Mouse (Mus musculus): Measurements from ENCODE around the gene Olfr70.

Gene Olfr70

DNA sequence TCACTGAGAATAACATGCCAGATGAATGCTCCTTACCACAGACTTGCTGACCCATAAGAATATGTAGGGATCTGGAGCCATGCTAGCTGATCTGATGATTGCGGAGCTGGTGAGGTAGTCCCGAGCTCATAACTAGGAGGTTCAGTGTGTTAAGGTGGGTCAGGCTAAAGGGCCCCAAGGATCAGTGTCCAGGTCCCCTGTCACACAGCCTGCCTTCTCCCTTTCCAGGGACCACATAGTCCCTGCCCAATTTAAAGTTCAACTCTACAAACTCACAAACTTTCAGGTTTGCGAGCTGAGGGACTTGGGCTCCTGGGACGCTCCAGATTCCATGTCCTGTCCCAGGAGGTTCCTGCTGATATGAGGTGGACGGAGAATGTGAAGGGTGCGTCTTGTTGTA is at the start of gene Olfr70:
Olfr70 (minus strand) TSS at position 101 of the 400 bp plus-strand sequence.
- no peak for DNase-seq (ENCODE audit: low spot score in 2 of 2)

DNA sequence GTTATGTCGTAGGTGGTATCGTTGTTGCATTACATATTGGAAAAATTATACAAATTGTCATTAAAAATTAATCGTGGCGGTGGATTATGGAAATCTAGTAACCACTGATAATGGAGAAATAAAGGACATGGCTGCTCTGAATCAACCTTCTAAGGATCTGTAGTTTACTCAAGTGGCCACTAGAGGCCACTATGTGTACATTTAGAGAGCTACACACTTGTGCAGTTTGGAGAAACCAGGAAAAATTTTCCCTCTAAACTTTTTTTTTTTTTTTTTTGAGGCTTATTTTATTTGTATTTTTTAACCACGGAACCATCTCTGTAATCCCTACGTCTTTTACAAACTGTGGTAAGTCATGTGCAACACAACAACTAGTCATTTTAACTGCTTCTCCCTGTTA is 44.6 kb upstream of the Olfr70 start:
- DNase-seq (ENCODE audit: low spot score in 2 of 2) = no peak

DNA sequence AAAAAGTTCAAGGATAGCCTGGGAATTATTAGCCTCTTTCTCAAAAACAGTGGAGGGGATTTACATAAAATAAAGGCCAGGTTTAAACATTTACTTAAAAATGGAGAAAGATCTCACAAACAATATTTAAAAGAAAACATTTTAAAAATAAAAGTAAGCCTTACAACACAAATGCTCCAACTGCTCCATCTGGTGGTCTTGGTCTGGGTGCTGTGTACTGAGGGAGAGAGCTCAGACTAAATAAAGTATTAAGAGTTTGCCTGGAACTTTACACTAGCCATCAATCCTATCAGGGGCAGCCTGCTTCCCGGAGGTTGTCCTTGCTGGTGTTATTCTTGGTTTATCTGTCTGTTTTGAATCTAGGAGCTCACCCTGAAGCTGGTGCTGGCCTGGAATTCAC is 42.5 kb upstream of the Olfr70 start:
- no peak for DNase-seq (ENCODE audit: low spot score in 2 of 2)

DNA sequence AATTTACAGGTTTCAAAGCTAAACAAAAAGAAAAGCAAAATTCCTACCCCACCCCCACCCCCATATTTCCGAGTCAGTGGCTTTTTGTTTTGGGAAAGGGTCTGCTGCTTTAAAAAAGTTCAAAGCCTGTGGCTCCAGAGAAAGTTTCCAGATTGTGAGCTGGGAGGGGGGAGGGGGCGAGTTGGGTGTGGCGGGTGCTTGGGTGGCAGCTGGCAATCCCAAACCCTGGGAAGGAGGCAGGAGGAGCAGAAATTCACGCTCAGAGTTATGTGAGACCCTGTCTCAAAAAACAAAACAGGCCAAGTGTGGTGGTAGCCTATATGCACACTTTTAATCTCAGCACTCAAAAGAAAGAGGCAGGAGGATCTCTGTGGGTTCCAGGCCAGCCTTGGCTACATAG is 42.0 kb upstream of the Olfr70 start:
- no peak for DNase-seq (ENCODE audit: low spot score in 2 of 2)

DNA sequence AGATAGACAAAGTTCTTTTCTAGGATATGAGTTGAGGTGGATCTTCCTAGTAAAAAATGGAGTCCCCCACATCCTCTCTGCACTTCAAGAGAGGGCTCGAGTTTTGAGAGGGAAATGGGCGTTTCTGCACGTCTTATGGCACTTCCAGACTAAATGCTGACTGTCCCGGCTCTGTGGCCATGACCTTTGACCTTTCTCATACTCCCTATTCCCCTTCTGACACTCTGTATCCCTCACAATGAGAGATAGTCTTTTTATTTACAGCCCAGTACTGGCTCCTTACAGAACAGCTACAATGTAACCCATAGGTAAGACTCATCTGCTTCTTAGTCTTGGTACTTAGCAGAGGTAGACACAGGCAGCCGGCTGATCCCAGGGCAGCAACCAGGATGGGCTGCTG is 40.9 kb upstream of the Olfr70 start:
- no peak for DNase-seq (ENCODE audit: low spot score in 2 of 2)

DNA sequence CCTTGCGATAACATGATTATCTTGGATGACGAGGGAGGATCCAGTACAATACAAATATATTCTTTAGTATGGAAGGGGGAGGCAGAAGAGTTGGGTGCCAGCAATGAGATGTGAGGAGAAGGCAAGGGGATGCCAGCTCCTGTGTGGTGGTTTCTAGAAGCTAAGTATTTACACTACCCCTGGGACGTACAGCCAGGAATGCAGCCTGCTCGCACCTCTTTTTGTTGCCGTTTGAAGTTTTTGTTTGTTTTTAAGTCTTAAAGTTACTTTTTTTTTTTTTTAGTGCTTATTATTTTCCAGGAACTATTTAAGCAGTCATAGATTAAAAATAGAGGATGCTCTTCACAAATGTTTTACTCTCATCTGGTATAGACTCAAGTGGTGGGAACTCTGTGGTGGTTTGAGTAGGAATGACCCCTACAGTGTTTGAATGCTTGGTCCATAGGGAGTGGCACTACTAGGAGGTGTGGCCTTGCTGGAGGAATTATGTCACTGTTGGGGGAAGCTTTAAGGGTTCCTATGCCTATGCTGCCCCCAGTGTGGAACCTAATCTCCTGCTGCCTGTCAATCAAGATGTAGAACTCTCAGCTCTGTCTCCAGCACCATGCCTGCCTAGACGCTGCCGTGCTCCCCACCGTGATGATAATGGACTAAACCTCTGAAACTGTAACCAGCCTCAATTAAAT is 38.5 kb upstream of the Olfr70 start:
- DNase-seq (ENCODE audit: low spot score in 2 of 2) = no peak

- DNase-seq (ENCODE audit: low spot score in 2 of 2) = no peak
These were observed 36.5 kb upstream of the Olfr70 start for GRCm38 (mm10) chr4:43737144-43737543.

DNA sequence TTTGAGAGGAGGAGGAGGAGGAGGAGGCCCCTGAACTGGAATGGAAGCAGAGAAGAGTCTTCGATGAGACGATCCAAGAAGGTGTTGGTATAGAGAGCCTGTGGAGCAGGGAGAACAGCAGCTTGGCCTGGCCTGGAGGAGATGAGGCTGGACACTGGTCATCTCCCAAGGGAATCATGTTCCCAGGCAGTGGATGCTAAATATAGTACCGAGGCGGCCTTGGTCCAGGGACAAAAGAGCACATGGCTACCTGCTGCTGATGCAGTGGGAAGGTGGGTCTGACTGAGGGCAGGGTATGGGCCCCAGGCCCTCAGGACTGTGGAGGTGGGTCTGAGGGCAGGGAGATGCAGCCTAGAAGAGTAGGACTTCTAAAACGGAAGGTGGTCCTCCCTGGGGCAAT is 32.6 kb upstream of the Olfr70 start:
- no peak for DNase-seq (ENCODE audit: low spot score in 2 of 2)

DNA sequence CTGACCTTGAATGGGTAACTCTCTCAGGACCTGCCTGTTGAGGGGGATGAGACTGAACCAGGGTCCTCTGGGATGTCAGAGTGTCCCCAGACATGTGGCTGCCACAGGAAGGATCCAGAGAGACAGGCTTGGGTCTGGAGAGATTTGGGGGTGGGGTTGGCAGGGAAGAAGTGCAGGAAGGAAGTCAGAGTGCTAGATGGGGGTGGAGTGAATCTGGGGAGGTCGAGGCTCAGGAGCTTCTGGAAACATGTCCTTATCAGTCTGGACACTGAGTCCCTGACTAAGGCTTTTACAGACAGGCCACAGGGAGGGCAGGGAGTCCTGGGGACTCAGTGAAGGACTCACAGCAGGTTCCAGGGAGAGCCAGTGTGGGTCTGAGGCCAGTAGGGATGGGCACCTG is 31.6 kb upstream of the Olfr70 start:
- no peak for DNase-seq (ENCODE audit: low spot score in 2 of 2)

GRCm38 (mm10) chr4:43730750-43731297 is 30.2 kb upstream of the Olfr70 start:
- no peak for DNase-seq (ENCODE audit: low spot score in 2 of 2)

- no peak for DNase-seq (ENCODE audit: low spot score in 2 of 2)
These were observed 29.4 kb upstream of the Olfr70 start, which contains the start of gene Spaar for GRCm38 (mm10) chr4:43729794-43730550. Gene Spaar (plus strand): TSS chr4:43730034.

DNA sequence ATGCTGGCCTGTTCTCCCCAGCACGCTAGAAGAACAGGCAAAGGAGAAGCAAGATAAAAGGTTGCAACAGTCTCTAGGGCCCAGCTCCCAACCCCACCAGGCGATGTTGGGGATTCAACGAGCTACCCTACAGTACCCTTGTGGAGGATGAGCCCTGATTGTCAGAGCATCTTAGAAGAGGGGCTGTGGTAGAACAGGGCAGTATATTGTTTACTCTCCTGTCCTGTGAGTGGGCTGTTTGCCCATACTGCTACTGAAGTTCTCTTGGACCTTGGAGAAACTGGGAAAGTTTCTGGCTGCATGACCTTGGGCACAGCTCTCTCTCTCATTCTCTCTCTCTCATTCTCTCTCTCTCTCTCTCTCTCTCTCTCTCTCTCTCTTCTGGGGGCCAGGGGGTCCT is 28.5 kb upstream of the Olfr70 start:
- no peak for DNase-seq (ENCODE audit: low spot score in 2 of 2)

- no peak for DNase-seq (ENCODE audit: low spot score in 2 of 2)
These were observed 28.0 kb upstream of the Olfr70 start for GRCm38 (mm10) chr4:43728576-43728954.

- DNase-seq (ENCODE audit: low spot score in 2 of 2) = no peak
These were observed 27.3 kb upstream of the Olfr70 start for GRCm38 (mm10) chr4:43727718-43728575.

DNA sequence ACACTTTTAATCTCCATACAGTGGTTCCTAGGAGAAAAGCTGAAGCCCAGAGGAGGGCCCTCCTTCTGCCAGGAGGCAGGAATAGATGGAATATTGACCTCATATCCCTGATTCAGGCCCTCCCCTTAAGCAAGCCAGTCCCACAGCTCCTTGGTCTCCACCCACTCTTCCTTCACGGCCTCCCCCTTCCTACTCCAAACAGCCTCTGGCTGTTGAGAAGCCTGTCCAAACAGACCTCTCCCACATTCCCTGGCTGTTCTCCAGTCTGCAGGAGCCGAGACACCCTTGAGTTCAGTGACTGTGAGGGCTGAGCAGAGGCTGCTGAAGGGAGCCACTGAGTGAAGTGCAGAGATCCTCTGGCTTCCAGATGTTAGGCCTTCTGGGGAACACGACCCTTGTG is 26.4 kb upstream of the Olfr70 start, which contains the start of gene Hrct1:
Hrct1 (plus strand) TSS at position 194 of the 400 bp plus-strand sequence.
- no peak for DNase-seq (ENCODE audit: low spot score in 2 of 2)

- no peak for DNase-seq (ENCODE audit: low spot score in 2 of 2)
These were observed 25.8 kb upstream of the Olfr70 start for GRCm38 (mm10) chr4:43726228-43726993.

GRCm38 (mm10) chr4:43724764-43725163 is 24.2 kb upstream of the Olfr70 start:
- no peak for DNase-seq (ENCODE audit: low spot score in 2 of 2)

DNA sequence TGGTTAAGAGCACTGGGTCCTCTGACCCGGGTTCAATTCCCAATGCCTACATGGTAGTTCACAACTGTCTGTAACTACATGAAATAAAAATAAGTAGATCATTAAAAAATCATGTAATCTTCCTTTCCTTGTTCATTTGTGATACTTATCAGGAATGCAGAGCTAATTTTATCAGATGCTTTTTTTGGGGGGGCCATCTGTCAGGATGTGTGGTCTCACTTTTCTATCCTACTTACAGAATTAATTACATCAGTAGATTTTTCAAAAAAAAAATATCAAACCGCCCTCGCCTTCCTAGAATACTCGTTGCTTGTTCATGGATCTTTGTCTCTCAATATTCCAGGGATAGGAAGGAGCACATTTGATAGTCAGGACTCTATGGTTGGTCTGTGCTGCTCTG is 21.6 kb upstream of the Olfr70 start:
- DNase-seq (ENCODE audit: low spot score in 2 of 2) = no peak

- no peak for DNase-seq (ENCODE audit: low spot score in 2 of 2)
These were observed 20.1 kb upstream of the Olfr70 start for GRCm38 (mm10) chr4:43720491-43721228.

- no peak for DNase-seq (ENCODE audit: low spot score in 2 of 2)
These were observed 13.1 kb upstream of the Olfr70 start for GRCm38 (mm10) chr4:43713652-43714219.

All from spleen, postnatal 4 days (tissue).